Mouse (Mus musculus): ENCODE results near the gene Aasdhppt.

Aasdhppt gene

DNA sequence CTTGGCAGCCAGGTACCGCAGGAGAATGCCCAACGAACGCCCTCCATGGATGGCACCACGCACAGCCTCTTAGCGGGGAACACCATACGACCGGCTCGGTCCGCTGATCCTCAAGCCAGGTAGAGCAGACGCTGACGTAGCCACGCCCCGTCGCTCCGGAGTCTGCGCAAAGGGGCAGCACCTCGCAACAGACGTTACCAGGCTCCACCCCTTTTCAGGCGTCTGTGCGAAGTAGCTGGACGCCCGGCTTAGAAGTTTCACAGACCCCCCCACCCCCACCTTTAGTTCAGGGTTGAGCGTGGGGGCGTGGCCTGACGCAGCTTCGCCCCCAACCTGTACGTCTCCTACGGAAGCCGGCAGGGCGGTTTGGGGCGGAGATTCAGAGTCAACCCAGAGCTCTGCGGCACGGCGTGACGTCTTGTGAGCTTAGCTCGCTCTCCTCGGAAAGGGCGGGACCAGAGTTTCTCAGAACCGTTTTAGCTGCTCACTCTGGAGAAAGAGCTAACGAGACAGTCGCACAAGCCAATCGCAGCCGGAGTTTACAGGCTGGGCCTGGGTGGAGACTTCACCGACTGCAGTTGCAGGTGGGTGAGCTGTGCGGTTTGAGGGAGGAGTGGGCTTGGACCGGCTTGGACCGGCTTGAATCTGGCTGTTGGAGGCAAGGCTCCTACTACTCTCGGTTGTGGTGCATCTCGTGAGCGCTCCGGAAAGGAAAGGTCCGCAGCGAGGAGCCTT is at the start of gene Aasdhppt, which contains the start of gene Kbtbd3:
Aasdhppt (minus strand) TSS at position 121 of the 735 bp plus-strand sequence.
Kbtbd3 (plus strand) TSS at position 483 of the 735 bp plus-strand sequence.
- peak; percentile 99 to 100 for DNase-seq (ENCODE audit: low spot score in 2 of 2)

DNA sequence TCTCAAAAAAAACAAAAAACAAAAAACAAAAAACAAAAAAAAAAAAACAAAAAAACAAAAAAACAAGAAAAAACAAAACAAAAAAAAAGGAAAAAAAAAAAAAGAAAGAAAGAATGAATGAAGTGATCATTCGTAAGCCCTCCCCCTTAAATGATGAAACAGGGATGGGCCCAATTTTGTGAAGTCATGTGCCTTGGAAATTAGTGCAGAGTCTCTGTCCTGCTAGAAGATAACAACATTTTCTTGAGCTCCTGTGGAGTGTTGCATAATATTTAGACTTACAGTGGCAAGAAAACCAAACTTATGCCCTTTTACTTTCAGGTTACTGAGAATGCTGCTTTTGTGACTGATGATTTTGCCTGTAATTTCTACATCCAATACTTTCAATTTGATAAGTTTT is 43.9 kb upstream of the Aasdhppt start:
- no peak for DNase-seq (ENCODE audit: low spot score in 2 of 2)

DNA sequence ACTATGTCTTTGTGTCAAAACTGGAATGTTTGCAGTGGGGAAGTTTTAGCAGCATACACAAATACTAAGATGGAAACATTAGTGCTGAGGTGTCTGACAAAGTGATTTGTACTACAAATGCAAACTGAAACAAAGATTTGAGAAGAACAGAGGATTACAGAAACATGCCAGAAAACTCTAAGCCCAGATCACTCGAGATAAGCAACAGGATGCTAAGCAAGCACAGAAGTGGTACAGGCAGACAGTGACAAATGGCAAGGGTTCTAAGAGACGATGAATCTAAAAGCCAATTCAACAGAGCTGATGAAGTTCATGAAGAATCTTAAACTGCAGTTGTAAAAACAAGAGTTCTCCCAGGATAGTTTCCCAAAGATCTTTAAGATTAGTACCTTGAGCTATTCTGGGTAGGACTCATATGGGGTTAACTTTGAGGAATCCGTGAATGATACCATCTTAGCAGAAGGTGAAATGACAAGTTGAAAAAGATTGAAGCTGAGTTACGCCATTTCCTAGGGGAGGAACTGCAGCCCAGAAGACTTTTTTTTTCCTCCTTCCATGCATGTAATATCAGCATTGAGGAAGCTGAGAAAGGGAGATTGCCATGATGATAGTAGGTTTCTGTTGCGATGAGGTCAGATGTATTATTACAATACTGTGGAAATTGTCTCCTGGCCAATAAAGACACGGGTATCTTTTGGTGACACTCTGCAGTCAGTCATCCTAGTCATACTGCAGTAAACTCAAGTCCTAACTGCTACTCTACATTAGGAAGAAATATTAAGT is 9.9 kb upstream of the Aasdhppt start:
- no peak for DNase-seq (ENCODE audit: low spot score in 2 of 2)

DNA sequence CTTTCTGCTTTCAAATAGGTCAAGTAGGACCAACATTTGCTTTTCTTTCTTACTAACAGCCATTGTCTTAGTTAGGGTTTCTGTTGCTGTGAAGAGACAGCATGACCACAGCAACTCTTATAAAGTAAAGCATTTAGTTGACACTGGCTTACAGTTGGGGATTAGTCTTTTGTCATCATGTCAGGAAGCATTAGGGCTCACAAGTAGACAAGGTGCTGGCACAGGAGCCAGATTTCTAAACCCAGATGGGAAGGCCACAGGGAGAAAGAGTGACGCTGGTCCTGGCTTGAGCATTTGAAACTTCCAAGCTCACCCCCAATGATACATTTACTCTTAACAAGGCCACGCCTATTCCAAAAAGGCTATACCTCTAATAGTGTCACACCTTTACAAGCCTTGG is 6.5 kb upstream of the Aasdhppt start:
- DNase-seq (ENCODE audit: low spot score in 2 of 2) = no peak

DNA sequence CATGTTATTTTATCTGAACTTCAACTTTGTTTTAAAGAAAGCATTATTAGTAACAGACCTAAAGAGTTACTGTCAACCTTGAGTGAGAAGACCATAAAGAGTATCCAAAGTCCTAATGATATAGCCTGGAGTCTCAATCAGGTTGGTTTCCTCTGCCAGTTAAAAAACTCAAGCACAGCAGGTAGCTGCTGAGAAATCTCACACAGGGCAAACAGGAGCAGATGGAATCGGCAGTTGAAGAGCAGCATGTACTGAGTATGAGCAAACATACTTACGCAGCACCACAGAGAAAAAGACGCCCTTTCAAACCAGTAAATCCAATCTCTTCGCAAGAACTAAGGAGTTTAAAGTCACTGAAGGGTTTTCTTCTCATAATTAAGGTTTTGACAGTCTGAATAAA is 4.7 kb upstream of the Aasdhppt start:
- DNase-seq (ENCODE audit: low spot score in 2 of 2) = no peak

DNA sequence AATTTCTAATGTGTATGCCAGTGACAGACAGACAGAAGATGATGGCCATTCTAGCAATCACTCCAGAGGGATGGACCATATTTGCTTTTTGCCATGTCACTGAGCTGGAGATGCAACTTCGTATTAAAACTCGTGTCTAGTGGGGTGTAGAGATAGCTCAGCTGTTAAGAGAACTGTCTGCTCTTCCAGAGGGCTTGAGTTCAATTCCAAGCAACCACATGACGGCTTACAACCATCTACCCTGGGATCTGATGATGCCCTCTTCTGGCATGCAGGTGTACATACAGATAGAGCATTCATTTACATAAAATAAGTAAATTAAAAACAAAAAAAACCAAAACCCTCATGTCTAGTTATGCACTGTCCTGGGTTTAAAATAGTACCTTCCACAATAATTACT is 1.9 kb upstream of the Aasdhppt start:
- no peak for DNase-seq (ENCODE audit: low spot score in 2 of 2)

DNA sequence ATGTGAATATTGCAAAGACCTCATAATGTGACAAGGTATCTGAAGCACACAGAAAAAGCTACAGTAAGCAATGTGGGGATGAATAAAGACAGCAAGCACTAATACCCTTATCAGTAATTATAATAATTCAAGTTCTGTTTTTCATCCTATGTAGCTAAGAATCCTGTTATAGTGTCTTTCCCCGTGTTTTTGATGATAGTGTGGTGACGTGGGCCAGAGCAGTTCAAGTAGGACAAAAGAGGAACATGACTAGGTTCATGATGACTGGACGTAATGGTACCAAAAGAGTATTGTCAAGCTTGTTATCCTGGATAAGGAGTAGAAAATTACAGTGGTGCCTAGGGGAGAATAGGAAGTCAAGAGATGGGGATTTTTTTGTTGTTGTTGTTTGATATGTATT is 1.4 kb upstream of the Aasdhppt start:
- DNase-seq (ENCODE audit: low spot score in 2 of 2) = no peak

DNA sequence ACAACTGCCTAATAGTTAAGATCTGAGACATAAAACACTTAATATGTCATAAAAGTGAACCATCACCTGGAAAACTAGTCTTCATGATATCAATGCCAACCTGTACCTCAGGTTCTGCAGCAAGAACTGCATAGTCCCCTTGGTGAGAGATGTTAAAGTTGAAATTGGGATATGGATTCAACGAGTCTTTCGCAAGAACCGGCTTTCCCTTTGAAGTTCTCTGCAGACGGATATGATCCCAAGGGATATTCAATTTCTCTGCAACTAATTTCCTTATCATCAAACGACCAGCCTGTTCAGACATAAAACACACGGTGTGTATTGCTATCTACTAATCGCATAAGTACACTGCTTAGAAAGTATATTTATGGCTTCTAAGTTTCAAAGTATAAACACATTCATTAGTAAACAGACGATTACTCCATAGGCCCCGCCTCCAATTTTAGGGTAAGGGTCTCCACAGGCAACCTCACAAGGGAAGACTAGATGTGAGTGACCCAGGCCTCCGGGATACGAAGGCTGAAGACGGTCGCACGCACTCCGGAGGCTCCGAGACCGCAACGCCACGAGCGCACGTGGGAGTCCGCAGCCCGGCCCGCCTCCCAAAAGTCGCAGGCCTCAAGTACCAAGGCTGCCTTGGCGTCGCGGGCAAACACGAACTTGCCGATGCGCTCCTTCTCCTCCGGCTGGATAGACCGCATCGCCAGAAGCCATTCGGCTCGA is 482 bp downstream of the Aasdhppt start:
- DNase-seq (ENCODE audit: low spot score in 2 of 2) = no peak

DNA sequence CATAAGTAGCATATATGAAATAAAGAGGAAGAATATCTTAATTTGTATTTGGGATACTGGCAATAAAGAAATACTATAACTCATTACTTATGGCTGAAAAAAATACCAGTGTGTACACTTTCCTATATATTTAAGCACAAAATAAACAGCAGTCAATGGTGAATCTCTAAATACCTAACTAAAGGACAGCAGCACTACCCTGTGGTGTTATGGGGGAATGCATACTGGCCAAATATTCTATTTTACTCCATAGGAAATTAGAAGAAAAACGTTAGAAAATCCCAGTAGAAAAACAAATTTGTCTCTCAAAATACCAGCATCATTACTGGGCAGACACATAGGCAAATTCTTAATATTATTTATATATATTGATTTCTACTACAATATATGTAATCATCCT is 4.4 kb downstream of the Aasdhppt start:
- DNase-seq (ENCODE audit: low spot score in 2 of 2) = no peak

DNA sequence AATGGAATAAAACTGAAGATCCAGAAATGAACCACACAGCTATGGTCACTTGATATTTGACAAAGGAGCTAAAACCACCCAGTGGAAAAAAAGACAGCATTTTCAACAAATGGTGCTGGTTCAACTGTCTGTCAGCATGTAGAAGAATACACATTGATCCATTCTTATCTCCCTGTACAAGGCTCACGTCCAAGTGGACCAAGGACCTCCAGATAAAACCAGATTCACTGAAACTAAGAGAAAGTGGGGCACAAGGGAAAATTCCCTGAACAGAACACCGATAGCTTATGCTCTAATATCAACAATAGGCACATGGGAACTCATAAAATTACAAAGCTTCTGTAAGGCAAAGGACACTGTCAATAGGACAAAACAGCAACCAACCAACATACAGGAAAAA is 8.8 kb downstream of the Aasdhppt start:
- no peak for DNase-seq (ENCODE audit: low spot score in 2 of 2)

DNA sequence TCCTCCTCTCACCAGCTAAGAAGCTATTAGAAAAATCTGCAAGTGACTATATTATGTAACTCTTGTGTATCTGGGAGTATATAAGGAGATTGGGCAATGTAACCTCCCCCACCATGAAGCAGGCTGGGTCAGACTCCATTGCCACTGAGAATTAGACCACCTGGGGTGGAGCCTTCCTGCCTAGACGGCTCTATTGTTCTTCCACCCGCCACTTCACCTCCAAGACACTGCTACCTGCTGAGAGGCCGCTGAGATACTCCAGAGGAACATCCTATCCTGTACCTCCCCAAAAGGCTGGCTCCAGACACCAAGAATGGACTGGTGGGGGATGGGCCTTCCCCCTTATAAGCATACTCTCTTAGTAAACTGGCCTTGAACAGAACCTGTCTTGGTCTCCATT is 25.4 kb downstream of the Aasdhppt start:
- no peak for DNase-seq (ENCODE audit: low spot score in 2 of 2)

DNA sequence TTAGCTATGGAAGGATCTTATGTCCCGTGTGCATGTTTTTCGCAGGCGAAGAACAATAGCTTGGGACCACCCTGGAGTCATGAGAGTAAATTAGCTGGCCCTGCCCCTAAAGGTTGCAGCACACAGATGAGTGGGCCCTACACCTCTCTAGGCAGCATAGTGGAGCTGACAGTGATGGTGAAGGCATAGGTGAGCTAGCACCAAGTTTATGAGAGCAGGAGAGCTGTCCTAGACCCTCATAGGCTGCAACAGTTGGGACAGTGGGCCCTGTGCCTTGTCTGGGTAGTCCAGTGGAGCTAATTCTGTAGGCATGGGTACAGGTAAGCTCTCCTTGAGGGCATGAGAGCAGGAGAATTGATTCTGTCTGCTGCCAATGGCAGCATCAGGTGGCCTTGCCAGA is 42.4 kb downstream of the Aasdhppt start:
- no peak for DNase-seq (ENCODE audit: low spot score in 2 of 2)

DNA sequence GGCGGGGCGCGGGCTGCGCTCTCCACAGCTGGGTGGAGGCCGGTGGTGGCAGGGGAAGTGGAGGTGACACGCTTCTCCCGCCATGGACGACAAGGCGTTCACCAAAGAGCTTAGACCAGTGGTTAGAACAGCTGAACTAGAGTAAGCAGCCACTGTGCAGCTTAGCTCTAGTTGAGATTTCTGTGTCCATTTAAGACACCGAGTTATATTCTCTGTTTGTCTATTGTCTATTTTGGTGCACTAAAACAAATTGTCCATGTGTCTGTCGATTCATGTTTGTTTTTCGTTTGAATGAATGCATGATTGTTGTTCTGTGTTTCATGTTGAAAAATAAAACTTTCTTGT is 48.6 kb downstream of the Aasdhppt start:
- no peak for DNase-seq (ENCODE audit: low spot score in 2 of 2)

DNA sequence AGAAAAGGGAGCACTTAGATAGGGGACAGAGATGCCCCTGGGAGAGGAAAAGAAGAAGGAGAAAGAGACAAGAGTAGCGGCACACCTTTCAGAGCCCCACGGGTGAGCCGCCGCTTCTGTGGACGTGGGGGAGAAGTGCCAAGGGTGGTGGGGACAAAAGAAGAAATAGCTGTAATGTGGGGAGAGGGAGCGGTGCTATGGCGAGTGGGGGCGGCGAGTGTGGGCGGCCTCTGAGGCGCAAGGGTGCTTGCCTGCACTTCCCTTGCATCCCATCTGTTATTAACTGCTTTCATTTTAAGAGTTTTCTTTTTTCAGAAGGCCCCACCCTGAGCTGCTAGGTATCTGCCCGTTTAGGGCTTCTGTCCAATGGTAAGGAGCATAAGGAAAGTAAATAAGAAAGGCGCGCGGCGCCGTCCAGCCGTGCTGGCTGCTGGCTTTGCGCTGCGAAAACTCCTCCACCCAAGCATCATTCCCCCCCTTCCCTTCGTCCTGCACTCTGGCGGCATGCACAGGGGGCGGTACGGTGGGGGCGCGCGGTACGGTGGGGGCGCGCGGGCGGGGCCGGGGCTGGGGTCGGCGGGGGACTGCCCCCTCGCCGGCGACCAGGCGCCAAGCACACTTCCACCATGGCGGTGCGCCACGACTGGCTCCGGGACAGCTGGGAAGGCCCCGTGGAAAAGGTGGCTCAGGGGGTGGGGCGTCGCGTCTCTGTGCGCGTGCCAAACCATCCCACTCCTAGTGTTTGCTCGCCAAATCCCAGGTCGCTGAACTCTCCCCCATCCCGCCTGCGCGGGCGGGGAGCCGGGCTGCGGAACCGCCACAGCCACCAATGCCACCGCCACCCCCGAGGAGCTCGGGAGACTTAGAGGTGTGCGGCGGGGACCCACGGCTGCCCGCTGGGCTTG is 49.2 kb downstream of the Aasdhppt start:
- DNase-seq (ENCODE audit: low spot score in 2 of 2) = peak in 1 of 2 experiments; percentile 47

DNA sequence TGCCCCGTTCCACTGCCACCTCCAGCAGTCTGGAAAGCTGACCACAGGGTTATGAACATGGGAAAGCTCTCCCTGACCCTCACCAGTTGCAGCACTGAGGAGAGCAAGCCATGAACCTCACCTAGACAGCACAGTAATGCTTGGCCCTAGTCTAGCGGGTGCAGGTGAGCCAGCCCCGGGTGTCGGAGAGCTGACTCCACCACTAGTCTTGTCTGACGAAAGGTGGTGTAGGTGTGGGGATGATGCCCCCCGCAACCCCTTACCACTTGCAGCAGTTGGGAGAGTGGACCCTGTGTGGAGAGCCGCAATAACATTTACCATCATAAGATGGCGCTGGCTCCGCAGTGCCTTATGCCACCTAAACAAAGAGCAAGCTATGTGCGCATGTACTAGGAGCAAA is 50.2 kb downstream of the Aasdhppt start:
- DNase-seq (ENCODE audit: low spot score in 2 of 2) = no peak
